Mouse (Mus musculus): ENCODE data around the gene Cped1.
"Not testable (repeated sequence)": the region's sequence is repeated elsewhere in the genome, so short reads cannot be mapped to it uniquely, and the experiment has no call there.

The Cped1 gene

DNA sequence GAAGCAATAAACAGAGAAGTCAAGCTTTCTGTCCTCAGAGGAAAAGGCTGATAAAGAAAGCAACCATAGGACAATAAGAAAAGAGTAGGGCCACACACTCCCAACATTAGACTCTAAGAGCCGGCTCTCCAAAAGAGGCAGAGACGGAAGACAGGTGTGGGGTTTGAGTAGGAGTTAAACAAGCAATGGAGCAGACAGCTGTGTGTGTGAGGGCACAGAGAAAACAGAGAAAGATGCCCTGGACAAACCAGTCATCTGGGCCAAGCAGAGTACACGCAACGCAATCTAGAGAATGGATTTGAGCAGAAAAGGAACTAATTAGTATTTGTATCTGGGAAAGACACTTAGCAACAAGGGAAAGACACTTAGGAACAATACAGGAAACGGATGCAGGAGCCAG, 227.5 kb downstream of the Cped1 start:
- H3K36me3 ChIP-seq (ENCODE audit: control insufficient read depth, insufficient read depth, low read length, poor library complexity, severe bottlenecking): no peaks in the 10 kb centered on the region
- no peak for DNase-seq (ENCODE audit: low read depth, low spot score)
- no peaks in the 10 kb centered on the region for H3K27me3 ChIP-seq (ENCODE audit: control insufficient read depth, insufficient read depth, low read length, poor library complexity, severe bottlenecking)

DNA sequence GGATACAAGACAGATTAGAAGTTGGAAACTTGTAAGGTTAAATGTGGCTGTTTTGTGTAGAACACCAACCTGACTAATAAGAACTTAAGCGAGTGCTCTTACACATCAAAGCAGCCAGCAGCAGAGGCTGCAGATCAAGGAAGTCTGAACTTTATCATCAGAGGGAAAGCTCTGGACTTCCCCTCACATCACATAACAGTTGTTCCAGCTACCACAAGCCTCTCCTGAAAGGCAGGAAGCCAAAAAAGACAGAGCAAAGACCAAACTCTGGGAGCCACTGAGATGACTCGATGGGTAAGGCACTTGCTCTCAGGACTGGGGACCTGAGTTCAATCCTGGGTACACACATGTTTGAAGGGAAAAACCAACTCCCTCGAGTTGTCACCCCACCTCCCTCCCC, 228.1 kb downstream of the Cped1 start:
- DNase-seq (ENCODE audit: low read depth, low spot score): no peak

DNA sequence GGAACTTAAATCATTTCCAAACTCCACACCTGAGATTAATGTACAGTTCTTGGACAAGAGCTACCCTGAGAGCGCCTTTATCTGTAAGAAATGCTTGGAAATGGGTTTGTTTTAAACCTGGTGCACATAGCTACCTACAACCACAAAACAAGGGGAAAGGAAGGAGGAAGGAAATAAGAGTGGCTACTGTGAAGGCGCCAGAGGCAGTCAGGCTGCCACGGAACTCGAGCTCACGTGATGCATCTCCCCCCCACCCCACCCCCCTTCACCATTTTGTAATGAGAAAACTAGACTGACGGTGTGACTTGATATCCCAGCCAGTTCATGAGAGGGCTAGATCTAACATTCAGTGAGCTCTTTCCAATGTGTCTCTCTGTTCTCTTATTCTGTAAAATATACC, 228.9 kb downstream of the Cped1 start:
- H3K27me3 ChIP-seq (ENCODE audit: control insufficient read depth, insufficient read depth, low read length, poor library complexity, severe bottlenecking): no peaks in the 10 kb centered on the region
- no peaks in the 10 kb centered on the region for H3K36me3 ChIP-seq (ENCODE audit: control insufficient read depth, insufficient read depth, low read length, poor library complexity, severe bottlenecking)
- DNase-seq (ENCODE audit: low read depth, low spot score): no peak

More for the DNA sequence above, 228.1 kb downstream of the Cped1 start:
- Histone ChIP-seq H3K36me3 (ENCODE audit: control insufficient read depth, insufficient read depth, low read length, poor library complexity, severe bottlenecking) (no peaks in the 10 kb centered on the region), H3K27me3 (ENCODE audit: control insufficient read depth, insufficient read depth, low read length, poor library complexity, severe bottlenecking) (no peaks in the 10 kb centered on the region)

DNA sequence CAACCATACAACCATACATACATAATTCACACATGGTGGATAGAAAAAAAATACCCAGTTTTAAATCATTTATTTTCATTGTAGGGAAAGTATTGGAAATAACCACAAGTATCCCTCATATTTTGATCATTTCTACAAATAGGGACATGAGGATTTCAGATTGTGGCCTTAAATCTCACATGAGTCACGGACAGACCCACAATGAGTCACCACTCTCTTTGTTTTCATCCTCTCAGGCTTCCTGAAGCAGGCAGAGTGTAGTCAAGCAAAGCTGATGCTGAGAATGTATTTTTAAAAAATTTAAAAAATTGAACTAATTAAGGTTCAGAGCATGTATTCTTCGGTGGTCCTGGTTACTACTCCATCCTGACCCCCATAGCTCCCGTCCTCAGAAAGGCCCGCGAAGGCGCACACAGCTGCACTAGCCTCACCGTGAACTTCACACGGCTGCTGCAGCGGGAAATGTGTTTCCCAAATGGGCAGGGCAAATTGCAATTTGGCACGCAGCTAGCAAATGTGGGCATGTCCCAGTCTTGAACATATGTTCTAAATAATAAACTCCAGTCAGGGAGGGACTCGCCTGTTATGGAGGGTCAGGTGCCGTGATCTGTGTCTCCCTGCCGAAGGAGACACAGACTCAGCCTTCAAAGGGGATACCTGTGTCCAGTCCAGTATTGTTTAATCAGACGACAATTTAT, 230.7 kb downstream of the Cped1 start:
- no peak for DNase-seq (ENCODE audit: low read depth, low spot score)
- Histone ChIP-seq H3K36me3 (ENCODE audit: control insufficient read depth, insufficient read depth, low read length, poor library complexity, severe bottlenecking) (no peaks in the 10 kb centered on the region), H3K27me3 (ENCODE audit: control insufficient read depth, insufficient read depth, low read length, poor library complexity, severe bottlenecking) (no peaks in the 10 kb centered on the region)

DNA sequence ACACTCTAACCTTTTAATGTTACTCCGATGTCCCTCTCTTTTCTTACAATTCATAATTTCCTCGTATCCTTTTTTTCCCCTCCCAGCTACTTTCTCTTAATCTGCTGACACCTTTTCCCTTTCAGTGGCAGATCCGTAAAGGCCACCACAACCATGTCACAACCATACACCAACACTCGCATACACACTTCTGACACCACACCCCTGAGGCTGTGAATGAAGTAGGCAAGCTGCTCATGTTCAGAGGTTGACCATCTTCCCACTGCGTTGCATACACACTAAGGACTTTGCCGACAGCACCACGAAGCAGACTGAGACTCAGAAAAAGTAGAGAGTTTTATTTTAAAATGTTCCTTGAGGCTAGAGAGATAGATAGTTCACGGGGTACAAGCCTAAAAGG, 235.4 kb downstream of the Cped1 start:
- DNase-seq (ENCODE audit: low read depth, low spot score): no peak
- Histone ChIP-seq H3K27me3 (ENCODE audit: control insufficient read depth, insufficient read depth, low read length, poor library complexity, severe bottlenecking) (no peaks in the 10 kb centered on the region), H3K36me3 (ENCODE audit: control insufficient read depth, insufficient read depth, low read length, poor library complexity, severe bottlenecking) (no peaks in the 10 kb centered on the region)

DNA sequence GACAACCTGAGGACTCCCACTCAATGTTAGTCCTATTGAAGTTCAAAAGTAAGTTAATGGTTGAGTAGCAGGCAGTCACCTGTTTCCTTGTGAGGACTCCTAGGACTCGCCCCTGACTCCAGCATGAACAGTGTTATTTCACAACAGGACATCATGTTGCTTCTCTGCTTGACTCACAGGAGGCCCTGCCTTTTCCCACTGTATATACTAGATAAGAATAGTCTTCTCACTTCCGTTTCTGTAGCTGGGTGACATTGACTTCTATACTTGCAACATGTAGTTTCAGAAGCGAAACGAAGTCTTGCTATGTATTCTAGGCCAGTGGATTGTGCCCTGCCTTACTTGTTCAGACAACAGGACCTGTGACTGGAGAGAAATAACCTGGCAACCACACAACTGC, 236.4 kb downstream of the Cped1 start:
- DNase-seq (ENCODE audit: low read depth, low spot score): no peak
- H3K27me3 ChIP-seq (ENCODE audit: control insufficient read depth, insufficient read depth, low read length, poor library complexity, severe bottlenecking): no peaks in the 10 kb centered on the region
- no peaks in the 10 kb centered on the region for H3K36me3 ChIP-seq (ENCODE audit: control insufficient read depth, insufficient read depth, low read length, poor library complexity, severe bottlenecking)

DNA sequence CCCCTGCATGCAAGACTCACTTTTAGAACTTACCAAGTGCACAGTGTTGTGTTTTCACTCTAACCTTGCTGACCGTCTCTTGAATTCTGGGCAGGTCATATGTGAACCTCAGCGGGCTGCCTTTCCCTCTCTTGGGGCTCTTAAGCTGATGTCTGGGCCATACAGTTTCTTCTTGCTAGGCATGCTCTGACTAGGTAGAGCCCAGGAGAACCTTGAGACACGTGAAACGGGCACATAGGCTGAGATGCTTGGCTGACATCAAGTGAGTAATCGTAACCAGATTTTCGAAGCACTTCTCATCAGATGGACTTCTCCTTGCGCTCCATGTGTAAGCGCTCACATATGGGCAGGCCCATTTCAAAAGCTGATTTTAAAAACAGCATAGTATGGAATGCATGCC, 237.2 kb downstream of the Cped1 start:
- no peaks in the 10 kb centered on the region for H3K36me3 ChIP-seq (ENCODE audit: control insufficient read depth, insufficient read depth, low read length, poor library complexity, severe bottlenecking)
- H3K27me3 ChIP-seq (ENCODE audit: control insufficient read depth, insufficient read depth, low read length, poor library complexity, severe bottlenecking): no peaks in the 10 kb centered on the region

DNA sequence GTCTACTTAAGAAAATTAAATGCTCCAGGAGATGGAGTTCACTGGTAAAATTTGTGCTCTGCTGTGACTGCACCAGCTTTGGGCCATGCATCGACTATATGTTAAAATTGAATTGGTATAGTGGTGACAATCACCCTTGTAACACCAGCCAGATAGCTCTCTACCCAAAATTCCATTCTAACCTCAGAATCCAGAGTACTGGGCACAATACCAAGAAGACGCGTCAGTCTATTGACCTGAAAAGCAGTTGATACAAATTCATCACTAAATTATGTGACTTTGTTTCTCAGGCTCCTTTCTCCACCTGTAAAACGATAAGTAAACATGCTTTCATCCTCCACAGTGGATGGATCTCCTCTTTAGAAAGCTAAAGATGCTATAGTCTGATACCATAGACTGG, 238.6 kb downstream of the Cped1 start:
- DNase-seq (ENCODE audit: low read depth, low spot score): no peak
- no peaks in the 10 kb centered on the region for H3K27me3 ChIP-seq (ENCODE audit: control insufficient read depth, insufficient read depth, low read length, poor library complexity, severe bottlenecking)
- H3K36me3 ChIP-seq (ENCODE audit: control insufficient read depth, insufficient read depth, low read length, poor library complexity, severe bottlenecking): no peaks in the 10 kb centered on the region

More for the DNA sequence above, 237.2 kb downstream of the Cped1 start:
- DNase-seq (ENCODE audit: low read depth, low spot score): no peak

DNA sequence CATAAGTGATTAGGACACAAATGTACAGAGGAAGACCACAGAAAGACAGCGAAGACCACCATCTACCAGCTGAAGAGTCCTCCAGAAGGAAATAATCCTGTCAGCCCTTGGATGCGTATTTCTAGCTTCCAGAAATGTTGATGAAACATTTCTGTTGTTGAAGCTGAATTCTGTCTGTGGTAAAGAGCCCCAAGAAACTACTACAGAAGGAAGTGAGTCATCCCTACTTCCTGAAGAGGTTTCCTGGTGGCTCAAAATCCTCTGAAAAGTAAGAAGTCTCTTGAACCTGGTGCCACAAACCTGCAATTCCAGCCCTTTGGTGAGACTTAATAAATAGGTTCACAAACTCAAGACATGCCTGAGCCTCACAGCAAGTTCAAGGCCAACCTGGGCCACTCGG, 245.5 kb downstream of the Cped1 start:
- H3K36me3 ChIP-seq (ENCODE audit: control insufficient read depth, insufficient read depth, low read length, poor library complexity, severe bottlenecking): no peaks in the 10 kb centered on the region

DNA sequence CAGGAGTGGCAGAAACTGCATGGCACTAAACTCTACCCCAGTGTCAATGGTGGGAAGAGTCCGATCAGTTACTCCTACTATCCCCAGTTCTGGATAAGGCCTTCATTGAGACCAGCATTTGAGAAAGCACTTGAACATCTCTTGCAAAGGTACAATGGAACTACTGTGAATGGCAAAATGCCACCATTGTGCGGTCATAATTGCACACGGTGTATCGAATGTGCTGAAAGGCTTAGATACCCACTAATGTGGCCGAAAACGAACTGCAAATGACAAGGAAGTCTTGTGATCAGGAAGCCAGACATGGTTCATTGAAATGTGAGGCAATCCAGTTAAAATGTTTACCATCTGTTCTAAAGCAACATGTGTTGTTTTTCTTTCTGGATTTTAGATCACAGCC, 247.8 kb downstream of the Cped1 start:
- DNase-seq (ENCODE audit: low read depth, low spot score): no peak
- H3K27me3 ChIP-seq (ENCODE audit: control insufficient read depth, insufficient read depth, low read length, poor library complexity, severe bottlenecking): no peaks in the 10 kb centered on the region

More for the DNA sequence above, 245.5 kb downstream of the Cped1 start:
- no peak for DNase-seq (ENCODE audit: low read depth, low spot score)
- H3K27me3 ChIP-seq (ENCODE audit: control insufficient read depth, insufficient read depth, low read length, poor library complexity, severe bottlenecking): no peaks in the 10 kb centered on the region

DNA sequence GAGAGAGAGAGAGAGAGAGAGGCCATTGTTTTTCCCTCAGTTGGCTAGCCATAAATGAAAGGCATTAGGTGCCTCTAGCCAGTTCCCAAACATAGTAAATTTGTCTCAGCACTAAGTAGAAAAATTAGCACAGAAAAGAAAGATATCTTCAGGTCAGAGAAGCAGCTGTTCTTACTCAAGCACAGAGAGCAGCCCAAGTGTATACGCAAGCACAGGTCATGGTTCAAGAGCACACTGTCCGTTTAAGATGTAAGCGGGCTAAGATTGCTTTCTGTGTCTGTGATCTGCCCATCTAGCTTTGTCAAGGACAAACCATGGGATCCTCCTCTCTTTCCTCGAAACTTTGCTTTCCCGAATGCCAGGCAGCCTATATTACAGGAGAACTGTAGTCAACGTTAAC, 249.4 kb downstream of the Cped1 start:
- no peak for DNase-seq (ENCODE audit: low read depth, low spot score)
- Histone ChIP-seq H3K36me3 (ENCODE audit: control insufficient read depth, insufficient read depth, low read length, poor library complexity, severe bottlenecking) (no peaks in the 10 kb centered on the region), H3K27me3 (ENCODE audit: control insufficient read depth, insufficient read depth, low read length, poor library complexity, severe bottlenecking) (no peaks in the 10 kb centered on the region)

More for the DNA sequence above, 247.8 kb downstream of the Cped1 start:
- H3K36me3 ChIP-seq (ENCODE audit: control insufficient read depth, insufficient read depth, low read length, poor library complexity, severe bottlenecking): no peaks in the 10 kb centered on the region

DNA sequence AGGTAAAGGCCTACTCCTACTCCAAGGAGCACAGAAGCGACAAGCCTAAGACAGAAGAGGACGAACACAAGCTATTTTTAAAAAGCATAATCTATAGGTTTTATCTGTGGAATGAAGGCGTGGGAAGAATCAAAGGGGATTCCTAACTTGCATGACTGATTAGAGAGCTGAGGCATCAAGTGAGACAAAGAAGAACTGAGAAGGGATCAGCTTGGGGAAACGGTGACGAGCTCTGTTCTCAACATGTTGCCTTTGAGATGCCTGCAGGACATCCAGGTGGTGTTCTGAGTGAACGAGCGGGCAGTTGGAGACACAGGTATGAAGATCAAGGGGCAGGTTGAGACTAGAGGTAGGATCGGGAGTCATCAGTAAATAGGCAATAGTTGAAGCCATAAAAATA, 257.6 kb downstream of the Cped1 start:
- DNase-seq (ENCODE audit: low read depth, low spot score): no peak
- no peaks in the 10 kb centered on the region for H3K27me3 ChIP-seq (ENCODE audit: control insufficient read depth, insufficient read depth, low read length, poor library complexity, severe bottlenecking)
- no peaks in the 10 kb centered on the region for H3K36me3 ChIP-seq (ENCODE audit: control insufficient read depth, insufficient read depth, low read length, poor library complexity, severe bottlenecking)

DNA sequence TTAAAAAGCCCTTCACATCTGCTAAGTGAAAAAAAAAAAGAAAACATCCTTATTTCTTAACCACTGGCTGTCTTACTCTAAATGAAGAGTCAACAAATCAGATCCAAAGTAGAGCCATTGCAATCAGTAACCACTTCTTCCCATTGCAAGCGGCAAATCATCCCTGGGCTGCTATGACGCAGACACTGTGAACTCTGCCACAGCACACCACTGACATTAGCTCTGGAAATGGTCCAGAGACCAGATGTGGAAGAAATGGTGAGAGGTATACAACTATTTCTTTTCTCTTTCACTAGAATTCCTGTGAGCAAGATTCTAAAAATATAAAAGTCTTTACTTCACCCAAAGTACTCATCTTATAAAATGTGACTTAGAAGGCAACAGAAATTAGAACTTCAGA, 261.0 kb downstream of the Cped1 start:
- H3K27me3 ChIP-seq (ENCODE audit: control insufficient read depth, insufficient read depth, low read length, poor library complexity, severe bottlenecking): no peaks in the 10 kb centered on the region
- no peaks in the 10 kb centered on the region for H3K36me3 ChIP-seq (ENCODE audit: control insufficient read depth, insufficient read depth, low read length, poor library complexity, severe bottlenecking)
- DNase-seq (ENCODE audit: low read depth, low spot score): no peak

DNA sequence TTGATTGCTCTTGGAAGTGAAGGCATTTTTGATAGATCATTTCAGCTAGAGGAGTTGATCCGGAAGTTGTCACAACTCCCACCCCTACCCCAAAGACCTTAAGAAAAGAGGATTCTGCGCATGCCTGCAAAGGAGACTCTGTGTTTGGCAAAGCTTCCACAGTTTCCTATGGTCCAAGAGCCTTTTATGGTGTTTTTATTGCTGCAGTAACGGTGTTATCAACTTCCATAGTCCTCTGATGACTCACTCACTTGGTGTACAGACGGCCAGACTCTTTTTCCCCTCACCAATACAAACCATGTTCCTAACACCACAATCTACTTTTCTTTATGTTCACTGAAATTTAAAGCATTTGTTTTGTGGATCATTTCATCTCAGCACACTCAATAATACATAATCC, 273.1 kb downstream of the Cped1 start:
- DNase-seq (ENCODE audit: low read depth, low spot score): no peak
- Histone ChIP-seq H3K36me3 (ENCODE audit: control insufficient read depth, insufficient read depth, low read length, poor library complexity, severe bottlenecking) (no peaks in the 10 kb centered on the region), H3K27me3 (ENCODE audit: control insufficient read depth, insufficient read depth, low read length, poor library complexity, severe bottlenecking) (no peaks in the 10 kb centered on the region)

DNA sequence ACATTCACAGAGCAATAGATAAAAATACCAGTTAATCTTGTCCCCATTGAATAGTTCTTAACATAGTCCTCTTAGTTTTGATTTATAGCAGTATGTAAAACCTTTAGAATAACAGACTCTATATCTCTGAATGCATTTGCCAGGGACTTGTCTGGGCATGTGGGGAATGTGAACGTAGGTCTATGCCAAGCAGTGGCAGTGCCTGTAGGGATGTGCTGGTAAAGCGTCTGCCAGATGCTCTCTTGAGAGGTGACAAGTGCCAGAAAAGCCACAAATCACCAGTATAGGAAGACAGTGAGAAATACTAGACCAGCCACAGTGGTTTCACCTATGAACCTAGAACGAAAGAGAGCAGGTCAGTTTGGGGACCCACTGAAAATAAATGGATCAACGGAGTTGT, 276.8 kb downstream of the Cped1 start:
- no peak for DNase-seq (ENCODE audit: low read depth, low spot score)
- Histone ChIP-seq H3K27me3 (ENCODE audit: control insufficient read depth, insufficient read depth, low read length, poor library complexity, severe bottlenecking) (no peaks in the 10 kb centered on the region), H3K36me3 (ENCODE audit: control insufficient read depth, insufficient read depth, low read length, poor library complexity, severe bottlenecking) (no peaks in the 10 kb centered on the region)

DNA sequence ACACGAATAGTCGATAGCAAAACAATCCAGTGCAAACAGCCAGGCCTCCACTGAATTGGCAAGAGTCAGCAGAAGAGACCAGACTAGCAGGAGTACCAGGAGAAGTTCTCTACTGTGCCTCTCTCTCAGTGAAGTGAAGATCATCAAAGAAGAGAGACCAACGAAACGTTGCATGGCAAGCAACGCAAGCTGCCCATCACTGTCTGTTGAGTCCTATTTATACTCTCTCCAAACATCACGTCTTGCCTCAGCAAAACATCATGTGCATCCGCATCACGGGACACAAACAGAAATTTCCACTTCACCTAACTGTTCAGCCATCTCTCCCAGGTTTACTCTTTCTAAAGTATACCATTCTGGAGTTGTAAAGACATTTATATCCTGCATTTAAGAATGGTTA, 278.4 kb downstream of the Cped1 start:
- H3K36me3 ChIP-seq (ENCODE audit: control insufficient read depth, insufficient read depth, low read length, poor library complexity, severe bottlenecking); H3K27me3 ChIP-seq (ENCODE audit: control insufficient read depth, insufficient read depth, low read length, poor library complexity, severe bottlenecking); DNase-seq (ENCODE audit: low read depth, low spot score): not testable (repeated sequence)

Data from splenic B cell, adult 2 months (primary cell).